Mouse (Mus musculus) embryonic facial prominence, embryonic 11.5 days (tissue): Measurements from ENCODE around the gene Iqschfp. TPM values are rescaled to one million over a fixed set of nuclear protein-coding genes. Genes with fewer than 3 reads are reported as not detected.
A peak's percentile ranks its signal among the peaks of the same experiment; 100 is the strongest.

ENCODE experiments used
- ATAC-seq: fragments of 200-750 bp; cut with Nextera tagmentation; replicated peaks from 2 replicates; pipeline ENCODE4 v1.8.0; 2017; ENCODE audit warnings: low read depth; ENCODE audit not compliant: insufficient number of reproducible peaks, low FRiP score, low TSS enrichment
- DNase-seq: peaks from one replicate; pipeline ENCODE4 v3.0.0-alpha.2; 2015; ENCODE audit warnings: low spot score
- H3K27ac ChIP-seq: fragments of 300-500 bp; sonication (generic); replicated peaks from 2 replicates; pipeline ENCODE4 v1.5.1; 2014; ENCODE audit warnings: mild to moderate bottlenecking, low read depth, low read length, control low read depth
- H3K27me3 ChIP-seq: fragments of 300-500 bp; sonication (generic); 2 replicates; pipeline ENCODE4 v1.6.1; 2014; ENCODE audit warnings: mild to moderate bottlenecking, low read length, moderate library complexity, mixed read lengths; ENCODE audit not compliant: control insufficient read depth, insufficient read depth
- H3K36me3 ChIP-seq: fragments of 300-500 bp; sonication (generic); replicated peaks from 2 replicates; pipeline ENCODE4 v1.6.1; 2014; ENCODE audit warnings: low read depth, mild to moderate bottlenecking, low read length, moderate library complexity, mixed read lengths; ENCODE audit not compliant: control insufficient read depth, insufficient read depth
- H3K4me1 ChIP-seq: fragments of 300-500 bp; sonication (generic); 2 replicates; pipeline ENCODE4 v1.6.1; 2014; ENCODE audit warnings: low read length, mixed read lengths; ENCODE audit not compliant: control insufficient read depth, insufficient read depth
- H3K4me2 ChIP-seq: fragments of 300-500 bp; sonication (generic); 2 replicates; pipeline ENCODE4 v1.6.1; 2014; ENCODE audit warnings: low read depth, mild to moderate bottlenecking, control low read depth, low read length, moderate library complexity
- H3K4me3 ChIP-seq: fragments of 300-500 bp; sonication (generic); 2 replicates; pipeline ENCODE4 v1.5.1; 2014; ENCODE audit warnings: low read depth, low read length, control low read depth
- H3K9ac ChIP-seq: fragments of 300-500 bp; sonication (generic); replicated peaks from 2 replicates; pipeline ENCODE4 v1.6.1; 2014; ENCODE audit warnings: mild to moderate bottlenecking, control low read depth, low read length
- H3K9me3 ChIP-seq: fragments of 300-500 bp; sonication (generic); replicated peaks from 2 replicates; pipeline ENCODE4 v1.6.1; 2016; ENCODE audit warnings: mild to moderate bottlenecking, low read length, inconsistent platforms, mixed read lengths; ENCODE audit not compliant: control insufficient read depth
- WGBS: fragments of 180-500 bp; shearing (Covaris S2); extraction: QIAGEN DNeasy Blood & Tissue Kit; methylation state at CpG from one replicate; pipeline ENCODE4 v1.1.7; 2014; 5-methylcytosine and 5-hydroxymethylcytosine counted together
- polyA plus RNA-seq: library from polyadenylated mRNA; unstranded; fragments of >200 nt; fragmentation: Nextera tagmentation; extraction: Ambion mirVana; gene quantifications from 2 replicates; pipeline ENCODE4 v1.2.1, GENCODE M21; 2014

Iqschfp gene
- polyA plus RNA-seq, 1 experiment from 2014 or later, result 0.87 TPM

GRCm38 (mm10) chr3:67930424-67931133 is 38.5 kb downstream of the Iqschfp start:
- Histone ChIP-seq H3K4me3 (no peak overlapping the region), H3K27ac (no peak overlapping the region)

GRCm38 (mm10) chr3:67931181-67931580 is 39.1 kb downstream of the Iqschfp start:
- DNase-seq, result no peak
- Histone ChIP-seq H3K4me1 (no peaks in the 10 kb centered on the region), H3K27me3 (no peaks in the 10 kb centered on the region), H3K4me2 (no peak overlapping the region), H3K9ac (no peak overlapping the region), H3K4me3 (no peak overlapping the region), H3K27ac (no peak overlapping the region), H3K9me3 (no peaks in the 10 kb centered on the region), H3K36me3 (no peaks in the 10 kb centered on the region)
- 91% methylated on average over 8 of the region's 8 CpGs for WGBS
- no peak for ATAC-seq

More at GRCm38 (mm10) chr3:67930424-67931133, 38.5 kb downstream of the Iqschfp start:
- DNase-seq (no peak), ATAC-seq (no peak)
- Histone ChIP-seq H3K27me3 (no peaks in the 10 kb centered on the region), H3K9me3 (no peaks in the 10 kb centered on the region), H3K4me1 (no peaks in the 10 kb centered on the region), H3K4me2 (no peak overlapping the region), H3K9ac (no peak overlapping the region), H3K36me3 (no peaks in the 10 kb centered on the region)
- 87% methylated on average over 10 of the region's 10 CpGs for WGBS

- WGBS, result 84% methylated on average over 3 of the region's 3 CpGs
- Histone ChIP-seq H3K4me3 (no peak overlapping the region), H3K9me3 (no peaks in the 10 kb centered on the region), H3K9ac (no peak overlapping the region), H3K36me3 (no peaks in the 10 kb centered on the region), H3K4me1 (no peaks in the 10 kb centered on the region), H3K27ac (no peak overlapping the region), H3K27me3 (no peaks in the 10 kb centered on the region), H3K4me2 (no peak overlapping the region)
- no peak for DNase-seq
- no peak for ATAC-seq
These were observed 39.9 kb downstream of the Iqschfp start for GRCm38 (mm10) chr3:67931914-67932313.

- no peaks in the 10 kb centered on the region for H3K36me3 ChIP-seq
These were observed 43.8 kb downstream of the Iqschfp start for GRCm38 (mm10) chr3:67935829-67936228.

GRCm38 (mm10) chr3:67947000-67947399 is 55.0 kb downstream of the Iqschfp start:
- ATAC-seq, result no peak
- DNase-seq, result no peak
- Histone ChIP-seq H3K9ac (no peak overlapping the region), H3K4me2 (no peak overlapping the region), H3K4me3 (no peak overlapping the region), H3K4me1 (no peaks in the 10 kb centered on the region), H3K27me3 (no peaks in the 10 kb centered on the region), H3K36me3 (no peaks in the 10 kb centered on the region), H3K27ac (no peak overlapping the region), H3K9me3 (no peaks in the 10 kb centered on the region)
- 82% methylated on average over 2 of the region's 2 CpGs for WGBS

More at GRCm38 (mm10) chr3:67935829-67936228, 43.8 kb downstream of the Iqschfp start:
- Histone ChIP-seq H3K4me3 (no peak overlapping the region), H3K9ac (no peak overlapping the region), H3K27ac (no peak overlapping the region), H3K4me1 (no peaks in the 10 kb centered on the region), H3K9me3 (no peaks in the 10 kb centered on the region), H3K27me3 (no peaks in the 10 kb centered on the region), H3K4me2 (no peak overlapping the region)
- DNase-seq, result no peak
- 80% methylated on average over 3 of the region's 3 CpGs for WGBS
- no peak for ATAC-seq

- ATAC-seq (peak; percentile 57; the same call in 1 of the 2 replicates), DNase-seq (peak; percentile 47)
- WGBS, result 35% methylated on average over 5 of the region's 5 CpGs
- H3K9ac ChIP-seq, result no peak overlapping the region
- no peak overlapping the region for H3K4me2 ChIP-seq
- no peak overlapping the region for H3K4me3 ChIP-seq
- no peaks in the 10 kb centered on the region for H3K9me3 ChIP-seq
- no peaks in the 10 kb centered on the region for H3K27me3 ChIP-seq
- H3K27ac ChIP-seq, result no peak overlapping the region
- no peaks in the 10 kb centered on the region for H3K4me1 ChIP-seq
- no peaks in the 10 kb centered on the region for H3K36me3 ChIP-seq
These were observed 60.5 kb downstream of the Iqschfp start for GRCm38 (mm10) chr3:67952517-67952940.

GRCm38 (mm10) chr3:67954459-67955065 is 62.5 kb downstream of the Iqschfp start:
- no peaks in the 10 kb centered on the region for H3K27me3 ChIP-seq
- no peaks in the 10 kb centered on the region for H3K4me1 ChIP-seq
- no peak overlapping the region for H3K27ac ChIP-seq
- DNase-seq (peak; percentile 80), ATAC-seq (peak; percentile 76)
- H3K36me3 ChIP-seq, result no peaks in the 10 kb centered on the region
- H3K9ac ChIP-seq, result no peak overlapping the region
- 35% methylated on average over 5 of the region's 5 CpGs for WGBS
- H3K4me3 ChIP-seq, result no peak overlapping the region
- H3K9me3 ChIP-seq, result no peaks in the 10 kb centered on the region
- no peak overlapping the region for H3K4me2 ChIP-seq

GRCm38 (mm10) chr3:67959672-67960071 is 67.6 kb downstream of the Iqschfp start:
- Histone ChIP-seq H3K9me3 (no peaks in the 10 kb centered on the region), H3K27me3 (no peaks in the 10 kb centered on the region), H3K9ac (no peak overlapping the region), H3K4me1 (no peaks in the 10 kb centered on the region), H3K4me2 (no peak overlapping the region), H3K4me3 (no peak overlapping the region), H3K36me3 (no peaks in the 10 kb centered on the region), H3K27ac (no peak overlapping the region)
- whole genome bisulfite sequencing, result 59% methylated on average over 7 of the region's 7 CpGs
- DNase-seq, result no peak
- ATAC-seq, result no peak
